Mouse (Mus musculus) embryonic fibroblast, embryonic 13.5 days (primary cell): ENCODE results near the gene Srpk3.

Source experiments
- CTCF ChIP-seq: IDR thresholded peaks from 2 replicates; pipeline ENCODE4 v1.5.1; 2011; ENCODE audit warnings: mild to moderate bottlenecking, control low read depth, low read length, moderate library complexity, borderline replicate concordance; ENCODE audit not compliant: insufficient read depth
- POLR2A ChIP-seq: IDR thresholded peaks from 2 replicates; pipeline ENCODE4 v1.6.1; 2011; ENCODE audit warnings: low read depth, mild to moderate bottlenecking, control low read depth, low read length, moderate library complexity

GRCm38 (mm10) chrX:73824185-73825151, 50.3 kb downstream of the Srpk3 start, which contains the start of gene Pdzd4:
- TF ChIP-seq CTCF (no peak), POLR2A (peak; percentile 35; the same call in 1 of the 2 replicates)
